Mouse (Mus musculus): Measurements from ENCODE around the gene Ar. TPM values are rescaled to one million over a fixed set of nuclear protein-coding genes. Genes with fewer than 3 reads are reported as not detected.

Gene Ar
- total and polyA plus RNA-seq, 3 experiments = 0.05 TPM; not detected in 2

GRCm38 (mm10) chrX:98207166-98207565, 58.6 kb downstream of the Ar start:
- no peaks in the 10 kb centered on the region for H3K9me3 ChIP-seq (replicated peaks)
- ATAC-seq (ENCODE audit: extremely low read depth, insufficient number of reproducible peaks, low FRiP score, poor library complexity, severe bottlenecking) (no peak), DNase-seq (ENCODE audit: low spot score) (no peak)
- H3K36me3 ChIP-seq (replicated peaks) = no peaks in the 10 kb centered on the region
- H3K4me3 ChIP-seq (ENCODE audit: low read depth, low read length) = no peak overlapping the region
- no peak for TF ChIP-seq POLR2AphosphoS5 (IDR thresholded peaks at IDR 0.05; ENCODE audit: insufficient replicate concordance, low read depth, low read length)
- TF ChIP-seq TAL1 (conservative IDR thresholded peaks at IDR 0.05; ENCODE audit: low read depth, low read length) = no peak
- TF ChIP-seq CTCF (IDR thresholded peaks at IDR 0.05; ENCODE audit: low read depth, low read length) = no peak
- TF ChIP-seq GATA2 (IDR thresholded peaks at IDR 0.05; ENCODE audit: borderline replicate concordance, low read depth, low read length) = no peak
- no peak for TF ChIP-seq GATA1 (IDR thresholded peaks at IDR 0.05; ENCODE audit: borderline replicate concordance, low read length)
- H3K27me3 ChIP-seq (ENCODE audit: insufficient read depth, low read length) = no peaks in the 10 kb centered on the region
- no peaks in the 10 kb centered on the region for H3K4me1 ChIP-seq (ENCODE audit: insufficient read depth, low read depth, low read length)

GRCm38 (mm10) chrX:98216103-98216502, 67.5 kb downstream of the Ar start:
- DNase-seq (ENCODE audit: low spot score) (no peak), ATAC-seq (ENCODE audit: extremely low read depth, insufficient number of reproducible peaks, low FRiP score, poor library complexity, severe bottlenecking) (no peak)
- Histone ChIP-seq H3K36me3 (replicated peaks) (no peaks in the 10 kb centered on the region), H3K4me1 (ENCODE audit: insufficient read depth, low read depth, low read length) (no peaks in the 10 kb centered on the region), H3K9me3 (replicated peaks) (no peaks in the 10 kb centered on the region), H3K27me3 (ENCODE audit: insufficient read depth, low read length) (no peaks in the 10 kb centered on the region), H3K4me3 (ENCODE audit: low read depth, low read length) (no peak overlapping the region)
- TF ChIP-seq GATA2 (IDR thresholded peaks at IDR 0.05; ENCODE audit: borderline replicate concordance, low read depth, low read length) = no peak
- no peak for TF ChIP-seq POLR2AphosphoS5 (IDR thresholded peaks at IDR 0.05; ENCODE audit: insufficient replicate concordance, low read depth, low read length)
- TF ChIP-seq GATA1 (IDR thresholded peaks at IDR 0.05; ENCODE audit: borderline replicate concordance, low read length) = no peak
- TF ChIP-seq CTCF (IDR thresholded peaks at IDR 0.05; ENCODE audit: low read depth, low read length) = no peak
- TF ChIP-seq TAL1 (conservative IDR thresholded peaks at IDR 0.05; ENCODE audit: low read depth, low read length) = no peak

GRCm38 (mm10) chrX:98239011-98239410, 90.4 kb downstream of the Ar start:
- no peak overlapping the region for H3K4me3 ChIP-seq (ENCODE audit: low read depth, low read length)
- no peak for DNase-seq (ENCODE audit: low spot score)
- no peaks in the 10 kb centered on the region for H3K9me3 ChIP-seq (replicated peaks)
- H3K27me3 ChIP-seq (ENCODE audit: insufficient read depth, low read length) = no peaks in the 10 kb centered on the region
- H3K4me1 ChIP-seq (ENCODE audit: insufficient read depth, low read depth, low read length) = no peaks in the 10 kb centered on the region
- TF ChIP-seq GATA1 (IDR thresholded peaks at IDR 0.05; ENCODE audit: borderline replicate concordance, low read length) = no peak
- no peak for TF ChIP-seq CTCF (IDR thresholded peaks at IDR 0.05; ENCODE audit: low read depth, low read length)
- TF ChIP-seq POLR2AphosphoS5 (IDR thresholded peaks at IDR 0.05; ENCODE audit: insufficient replicate concordance, low read depth, low read length) = no peak
- no peak for TF ChIP-seq GATA2 (IDR thresholded peaks at IDR 0.05; ENCODE audit: borderline replicate concordance, low read depth, low read length)
- no peak for TF ChIP-seq TAL1 (conservative IDR thresholded peaks at IDR 0.05; ENCODE audit: low read depth, low read length)
- H3K36me3 ChIP-seq (replicated peaks) = no peaks in the 10 kb centered on the region
- ATAC-seq (ENCODE audit: extremely low read depth, insufficient number of reproducible peaks, low FRiP score, poor library complexity, severe bottlenecking) = no peak

- no peak for TF ChIP-seq GATA2 (IDR thresholded peaks at IDR 0.05; ENCODE audit: borderline replicate concordance, low read depth, low read length)
- TF ChIP-seq POLR2AphosphoS5 (IDR thresholded peaks at IDR 0.05; ENCODE audit: insufficient replicate concordance, low read depth, low read length) = no peak
- TF ChIP-seq CTCF (IDR thresholded peaks at IDR 0.05; ENCODE audit: low read depth, low read length) = no peak
- no peak for TF ChIP-seq GATA1 (IDR thresholded peaks at IDR 0.05; ENCODE audit: borderline replicate concordance, low read length)
- no peak for TF ChIP-seq TAL1 (conservative IDR thresholded peaks at IDR 0.05; ENCODE audit: low read depth, low read length)
- Histone ChIP-seq H3K9me3 (replicated peaks) (no peaks in the 10 kb centered on the region), H3K4me1 (ENCODE audit: insufficient read depth, low read depth, low read length) (no peaks in the 10 kb centered on the region), H3K27me3 (ENCODE audit: insufficient read depth, low read length) (no peaks in the 10 kb centered on the region), H3K36me3 (replicated peaks) (no peaks in the 10 kb centered on the region), H3K4me3 (ENCODE audit: low read depth, low read length) (no peak overlapping the region)
- no peak for ATAC-seq (ENCODE audit: extremely low read depth, insufficient number of reproducible peaks, low FRiP score, poor library complexity, severe bottlenecking)
- DNase-seq (ENCODE audit: low spot score) = no peak
Observed at GRCm38 (mm10) chrX:98245108-98245507, 96.5 kb downstream of the Ar start.

- no peaks in the 10 kb centered on the region for H3K36me3 ChIP-seq (replicated peaks)
- no peaks in the 10 kb centered on the region for H3K9me3 ChIP-seq (replicated peaks)
- no peak for TF ChIP-seq GATA2 (IDR thresholded peaks at IDR 0.05; ENCODE audit: borderline replicate concordance, low read depth, low read length)
- TF ChIP-seq TAL1 (conservative IDR thresholded peaks at IDR 0.05; ENCODE audit: low read depth, low read length) = no peak
- no peak for TF ChIP-seq GATA1 (IDR thresholded peaks at IDR 0.05; ENCODE audit: borderline replicate concordance, low read length)
- no peak for TF ChIP-seq CTCF (IDR thresholded peaks at IDR 0.05; ENCODE audit: low read depth, low read length)
- TF ChIP-seq POLR2AphosphoS5 (IDR thresholded peaks at IDR 0.05; ENCODE audit: insufficient replicate concordance, low read depth, low read length) = no peak
- no peak overlapping the region for H3K4me3 ChIP-seq (ENCODE audit: low read depth, low read length)
- ATAC-seq (ENCODE audit: extremely low read depth, insufficient number of reproducible peaks, low FRiP score, poor library complexity, severe bottlenecking) (no peak), DNase-seq (ENCODE audit: low spot score) (no peak)
- no peaks in the 10 kb centered on the region for H3K4me1 ChIP-seq (ENCODE audit: insufficient read depth, low read depth, low read length)
- H3K27me3 ChIP-seq (ENCODE audit: insufficient read depth, low read length) = no peaks in the 10 kb centered on the region
Observed at GRCm38 (mm10) chrX:98248363-98248762, 99.8 kb downstream of the Ar start.

GRCm38 (mm10) chrX:98259620-98260019, 111.1 kb downstream of the Ar start:
- Histone ChIP-seq H3K36me3 (replicated peaks) (no peaks in the 10 kb centered on the region), H3K4me1 (ENCODE audit: insufficient read depth, low read depth, low read length) (no peaks in the 10 kb centered on the region), H3K4me3 (ENCODE audit: low read depth, low read length) (no peak overlapping the region), H3K9me3 (replicated peaks) (no peaks in the 10 kb centered on the region), H3K27me3 (ENCODE audit: insufficient read depth, low read length) (no peaks in the 10 kb centered on the region)
- ATAC-seq (ENCODE audit: extremely low read depth, insufficient number of reproducible peaks, low FRiP score, poor library complexity, severe bottlenecking) (peak; percentile 90), DNase-seq (ENCODE audit: low spot score) (no peak)
- TF ChIP-seq POLR2AphosphoS5 (IDR thresholded peaks at IDR 0.05; ENCODE audit: insufficient replicate concordance, low read depth, low read length) = no peak
- no peak for TF ChIP-seq TAL1 (conservative IDR thresholded peaks at IDR 0.05; ENCODE audit: low read depth, low read length)
- no peak for TF ChIP-seq CTCF (IDR thresholded peaks at IDR 0.05; ENCODE audit: low read depth, low read length)
- TF ChIP-seq GATA1 (IDR thresholded peaks at IDR 0.05; ENCODE audit: borderline replicate concordance, low read length) = no peak
- no peak for TF ChIP-seq GATA2 (IDR thresholded peaks at IDR 0.05; ENCODE audit: borderline replicate concordance, low read depth, low read length)

All from G1E (cell line).